Mouse (Mus musculus): ENCODE measurements at regions not wholly inside any gene's neighbourhood (a gene's known extent, or its start where the extent isn't known, plus 50 kb on each side); places are given as distances from the start of the nearest gene placed in this dataset.

DNA sequence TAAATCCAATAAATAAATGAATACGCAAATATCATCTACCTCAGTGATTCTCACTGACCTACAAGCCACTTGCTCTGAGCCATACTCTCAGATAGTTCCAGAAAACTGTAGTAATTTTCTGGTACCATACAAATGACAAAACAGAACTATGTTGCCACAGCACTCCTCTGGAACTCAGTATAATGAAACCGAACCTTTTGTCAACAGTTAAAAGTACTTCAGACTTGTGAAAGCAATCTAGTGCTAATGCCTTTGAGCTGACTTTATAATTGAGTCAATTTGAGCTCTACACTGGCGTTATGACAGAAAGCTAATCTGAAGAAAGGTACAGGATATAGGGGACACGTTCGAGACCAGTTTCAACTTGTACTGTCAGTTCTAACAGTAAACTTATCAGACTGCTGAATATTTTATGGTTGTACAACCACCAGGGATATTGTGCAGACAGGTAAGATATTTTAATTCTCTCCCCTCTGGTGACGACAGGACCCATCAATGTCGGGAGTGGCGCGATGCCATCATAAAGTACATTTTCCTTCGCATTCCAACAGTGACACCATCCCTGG is 449.0 kb downstream of the Atp23 start:
- Histone ChIP-seq H3K36me3 (ENCODE audit: control insufficient read depth, insufficient read depth, low read length) (no peaks in the 10 kb centered on the region), H3K4me3 (no peak overlapping the region), H3K79me2 (replicated peaks; ENCODE audit: control insufficient read depth, insufficient read depth, low read length) (no peaks in the 10 kb centered on the region), H3K4me1 (ENCODE audit: control insufficient read depth, insufficient read depth, low read length) (no peaks in the 10 kb centered on the region), H3K9ac (ENCODE audit: low read depth, low read length) (no peak overlapping the region), H3K27ac (no peak overlapping the region), H3K27me3 (ENCODE audit: control insufficient read depth, insufficient read depth, low read length) (no peaks in the 10 kb centered on the region)
- WGBS: 75% methylated on average over 10 of the region's 10 CpGs
- TF ChIP-seq CTCF (IDR thresholded peaks at IDR 0.05) (no peak), EP300 (IDR thresholded peaks at IDR 0.05; ENCODE audit: insufficient read depth, low read depth, low read length) (no peak), POLR2A (IDR thresholded peaks at IDR 0.05; ENCODE audit: insufficient read depth, low read depth, low read length) (no peak)
- intact Hi-C loops (cut with DNase I): no loop called here
- DNase-seq: no peak

GRCm38 (mm10) chr10:126431222-126431621 is 465.3 kb downstream of the Lrig3 start:
- no peak overlapping the region for H3K27ac ChIP-seq
- TF ChIP-seq CTCF (IDR thresholded peaks at IDR 0.05): no peak
- no peak for TF ChIP-seq POLR2A (IDR thresholded peaks at IDR 0.05; ENCODE audit: insufficient read depth, low read depth, low read length)
- TF ChIP-seq EP300 (IDR thresholded peaks at IDR 0.05; ENCODE audit: insufficient read depth, low read depth, low read length): no peak
- no peaks in the 10 kb centered on the region for H3K27me3 ChIP-seq (ENCODE audit: control insufficient read depth, insufficient read depth, low read length)
- H3K36me3 ChIP-seq (ENCODE audit: control insufficient read depth, insufficient read depth, low read length): no peaks in the 10 kb centered on the region
- no peaks in the 10 kb centered on the region for H3K79me2 ChIP-seq (replicated peaks; ENCODE audit: control insufficient read depth, insufficient read depth, low read length)
- H3K9ac ChIP-seq (ENCODE audit: low read depth, low read length): no peak overlapping the region
- no peak overlapping the region for H3K4me3 ChIP-seq
- no peak for DNase-seq
- H3K4me1 ChIP-seq (ENCODE audit: control insufficient read depth, insufficient read depth, low read length): no peaks in the 10 kb centered on the region
- intact Hi-C loops (cut with DNase I): no loop called here

DNA sequence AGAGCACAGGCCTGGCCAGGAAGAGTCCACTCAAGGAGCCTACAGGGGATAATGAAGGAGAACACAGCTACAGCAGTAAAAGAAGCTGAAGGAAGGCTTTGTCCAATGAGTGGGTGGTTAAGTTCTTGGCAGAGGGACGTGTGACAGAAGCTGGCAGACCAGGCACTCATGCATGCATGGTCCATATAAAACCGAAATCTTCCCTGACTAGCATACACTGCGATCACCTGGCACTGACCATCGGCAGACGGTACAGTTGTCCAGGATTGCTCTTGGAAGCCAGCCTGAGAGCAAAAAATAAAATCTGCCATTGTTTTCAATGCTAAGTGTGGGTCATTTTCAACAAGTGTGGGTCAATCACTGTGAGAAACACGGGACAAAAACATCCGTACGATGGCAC is 464.4 kb downstream of the Lrig3 start:
- TF ChIP-seq EP300 (IDR thresholded peaks at IDR 0.05; ENCODE audit: insufficient read depth, low read depth, low read length): no peak
- TF ChIP-seq POLR2A (IDR thresholded peaks at IDR 0.05; ENCODE audit: insufficient read depth, low read depth, low read length): no peak
- TF ChIP-seq CTCF (IDR thresholded peaks at IDR 0.05): no peak
- Histone ChIP-seq H3K36me3 (ENCODE audit: control insufficient read depth, insufficient read depth, low read length) (no peaks in the 10 kb centered on the region), H3K4me3 (no peak overlapping the region), H3K9ac (ENCODE audit: low read depth, low read length) (no peak overlapping the region), H3K79me2 (replicated peaks; ENCODE audit: control insufficient read depth, insufficient read depth, low read length) (no peaks in the 10 kb centered on the region), H3K27ac (no peak overlapping the region), H3K27me3 (ENCODE audit: control insufficient read depth, insufficient read depth, low read length) (no peaks in the 10 kb centered on the region), H3K4me1 (ENCODE audit: control insufficient read depth, insufficient read depth, low read length) (no peaks in the 10 kb centered on the region)
- intact Hi-C loops (cut with DNase I): no loop called here
- WGBS: 76% methylated on average over 8 of the region's 8 CpGs
- DNase-seq: no peak

DNA sequence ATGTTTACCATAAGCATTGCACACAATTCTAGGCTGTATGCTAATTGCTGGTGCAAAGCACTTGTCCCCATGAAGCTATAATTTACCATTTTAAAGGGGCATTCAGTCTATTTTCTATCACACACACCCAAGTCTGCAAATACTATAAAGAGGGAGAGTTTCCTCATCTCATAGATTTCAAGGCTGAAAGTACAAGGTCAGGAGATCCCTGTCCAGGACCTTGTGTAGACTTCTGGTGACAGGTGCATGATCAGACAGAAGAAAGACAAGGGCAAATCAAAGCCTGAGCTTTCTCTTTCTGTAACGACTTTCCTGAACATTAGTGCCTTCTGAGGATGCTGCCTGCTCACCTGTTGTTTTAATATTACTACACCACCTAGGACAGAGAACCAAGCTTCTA is 463.5 kb downstream of the Lrig3 start:
- DNase-seq: no peak
- 78% methylated on average over 1 of the region's 1 CpGs for WGBS

GRCm38 (mm10) chr10:126422066-126422465 is 456.1 kb downstream of the Lrig3 start:
- intact Hi-C loops (cut with DNase I): no loop called here
- Histone ChIP-seq H3K36me3 (ENCODE audit: control insufficient read depth, insufficient read depth, low read length) (no peaks in the 10 kb centered on the region), H3K79me2 (replicated peaks; ENCODE audit: control insufficient read depth, insufficient read depth, low read length) (no peaks in the 10 kb centered on the region), H3K9ac (ENCODE audit: low read depth, low read length) (no peak overlapping the region), H3K4me3 (no peak overlapping the region), H3K4me1 (ENCODE audit: control insufficient read depth, insufficient read depth, low read length) (no peaks in the 10 kb centered on the region), H3K27me3 (ENCODE audit: control insufficient read depth, insufficient read depth, low read length) (no peaks in the 10 kb centered on the region), H3K27ac (no peak overlapping the region)
- DNase-seq: no peak
- 28% methylated on average over 6 of the region's 6 CpGs for WGBS
- no peak for TF ChIP-seq CTCF (IDR thresholded peaks at IDR 0.05)
- no peak for TF ChIP-seq EP300 (IDR thresholded peaks at IDR 0.05; ENCODE audit: insufficient read depth, low read depth, low read length)
- TF ChIP-seq POLR2A (IDR thresholded peaks at IDR 0.05; ENCODE audit: insufficient read depth, low read depth, low read length): no peak

More for the DNA sequence above, 463.5 kb downstream of the Lrig3 start:
- TF ChIP-seq POLR2A (IDR thresholded peaks at IDR 0.05; ENCODE audit: insufficient read depth, low read depth, low read length): no peak
- TF ChIP-seq EP300 (IDR thresholded peaks at IDR 0.05; ENCODE audit: insufficient read depth, low read depth, low read length): no peak
- TF ChIP-seq CTCF (IDR thresholded peaks at IDR 0.05): no peak
- Histone ChIP-seq H3K4me1 (ENCODE audit: control insufficient read depth, insufficient read depth, low read length) (no peaks in the 10 kb centered on the region), H3K27me3 (ENCODE audit: control insufficient read depth, insufficient read depth, low read length) (no peaks in the 10 kb centered on the region), H3K27ac (no peak overlapping the region), H3K79me2 (replicated peaks; ENCODE audit: control insufficient read depth, insufficient read depth, low read length) (no peaks in the 10 kb centered on the region), H3K36me3 (ENCODE audit: control insufficient read depth, insufficient read depth, low read length) (no peaks in the 10 kb centered on the region), H3K4me3 (no peak overlapping the region), H3K9ac (ENCODE audit: low read depth, low read length) (no peak overlapping the region)
- intact Hi-C loops (cut with DNase I): no loop called here

DNA sequence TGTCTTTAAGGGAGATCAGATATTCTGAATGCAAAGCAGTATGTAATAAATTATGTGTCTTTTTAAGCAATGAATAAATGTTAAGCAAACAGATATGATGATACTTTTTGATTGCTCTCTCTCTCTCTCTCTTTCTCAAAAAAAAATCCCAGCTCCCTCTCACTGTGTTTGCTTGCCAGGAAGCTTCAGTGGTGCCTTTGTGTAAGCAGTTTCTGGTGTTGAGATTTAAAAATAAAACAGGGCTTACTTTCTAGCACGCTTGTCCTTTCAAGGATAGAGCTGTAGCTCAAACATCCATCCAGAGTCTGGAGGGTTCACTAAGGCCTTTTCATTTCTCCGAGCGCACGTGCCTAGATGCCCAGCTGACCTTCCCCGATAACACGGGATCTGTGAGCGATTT is 447.8 kb downstream of the Lrig3 start:
- H3K27ac ChIP-seq: no peak overlapping the region
- no peak overlapping the region for H3K4me3 ChIP-seq
- no peaks in the 10 kb centered on the region for H3K36me3 ChIP-seq (ENCODE audit: control insufficient read depth, insufficient read depth, low read length)
- H3K4me1 ChIP-seq (ENCODE audit: control insufficient read depth, insufficient read depth, low read length): no peaks in the 10 kb centered on the region
- intact Hi-C loops (cut with DNase I): no loop called here
- no peak overlapping the region for H3K9ac ChIP-seq (ENCODE audit: low read depth, low read length)
- WGBS: 58% methylated on average over 7 of the region's 7 CpGs
- no peak for DNase-seq
- H3K79me2 ChIP-seq (replicated peaks; ENCODE audit: control insufficient read depth, insufficient read depth, low read length): no peaks in the 10 kb centered on the region
- no peaks in the 10 kb centered on the region for H3K27me3 ChIP-seq (ENCODE audit: control insufficient read depth, insufficient read depth, low read length)
- no peak for TF ChIP-seq CTCF (IDR thresholded peaks at IDR 0.05)
- TF ChIP-seq POLR2A (IDR thresholded peaks at IDR 0.05; ENCODE audit: insufficient read depth, low read depth, low read length): no peak
- TF ChIP-seq EP300 (IDR thresholded peaks at IDR 0.05; ENCODE audit: insufficient read depth, low read depth, low read length): no peak

Measured in heart, adult 2 months (tissue).